Mouse (Mus musculus) hindbrain, embryonic 16.5 days (tissue): ENCODE measurements around the gene Adpgk. TPM values are rescaled to one million over a fixed set of nuclear protein-coding genes. Genes with fewer than 3 reads are reported as not detected.

Experiments
- ATAC-seq: fragments of 200-750 bp; cut with Nextera tagmentation; 2 replicates; pipeline ENCODE4 v1.8.0; 2017; ENCODE audit warnings: moderate TSS enrichment, moderate library complexity
- H3K27ac ChIP-seq: fragments of 300-500 bp; sonication (generic); 2 replicates; pipeline ENCODE4 v1.5.1; 2014; ENCODE audit warnings: low read depth, mild to moderate bottlenecking, control low read depth, low read length, moderate library complexity
- H3K27me3 ChIP-seq: fragments of 300-500 bp; sonication (generic); replicated peaks from 2 replicates; pipeline ENCODE4 v1.6.1; 2014; ENCODE audit warnings: low read length; ENCODE audit not compliant: control insufficient read depth, insufficient read depth
- H3K36me3 ChIP-seq: fragments of 300-500 bp; sonication (generic); 2 replicates; pipeline ENCODE4 v1.6.1; 2014; ENCODE audit warnings: mild to moderate bottlenecking, low read length, moderate library complexity, mixed read lengths; ENCODE audit not compliant: control insufficient read depth, insufficient read depth
- H3K4me1 ChIP-seq: fragments of 300-500 bp; sonication (generic); 2 replicates; pipeline ENCODE4 v1.6.1; 2014; ENCODE audit warnings: low read depth, low read length; ENCODE audit not compliant: control insufficient read depth, insufficient read depth
- H3K4me2 ChIP-seq: fragments of 300-500 bp; sonication (generic); 2 replicates; pipeline ENCODE4 v1.6.1; 2014; ENCODE audit warnings: mild to moderate bottlenecking, low read length, control low read depth, moderate library complexity
- H3K4me3 ChIP-seq: fragments of 300-500 bp; sonication (generic); 2 replicates; pipeline ENCODE4 v1.5.1; 2014; ENCODE audit warnings: mild to moderate bottlenecking, low read length, control low read depth, moderate library complexity
- H3K9ac ChIP-seq: fragments of 300-500 bp; sonication (generic); 2 replicates; pipeline ENCODE4 v1.6.1; 2014; ENCODE audit warnings: low read depth, mild to moderate bottlenecking, control low read depth, low read length, moderate library complexity
- H3K9me3 ChIP-seq: fragments of 300-500 bp; sonication (generic); 2 replicates; pipeline ENCODE4 v1.6.1; 2014; ENCODE audit warnings: mild to moderate bottlenecking, low read length, moderate library complexity; ENCODE audit not compliant: control insufficient read depth
- WGBS: fragments of 180-500 bp; shearing (Covaris S2); extraction: QIAGEN DNeasy Blood & Tissue Kit; methylation state at CpG from one replicate; pipeline ENCODE4 v1.1.7; 2014; 5-methylcytosine and 5-hydroxymethylcytosine counted together
- polyA plus RNA-seq: library from polyadenylated mRNA; unstranded; fragments of >200 nt; fragmentation: Nextera tagmentation; extraction: Ambion mirVana; gene quantifications from 2 replicates; pipeline ENCODE4 v1.2.1, GENCODE M21; 2015

Adpgk gene
- polyA plus RNA-seq, 1 experiment from 2014 or later, result 22.6 TPM

DNA sequence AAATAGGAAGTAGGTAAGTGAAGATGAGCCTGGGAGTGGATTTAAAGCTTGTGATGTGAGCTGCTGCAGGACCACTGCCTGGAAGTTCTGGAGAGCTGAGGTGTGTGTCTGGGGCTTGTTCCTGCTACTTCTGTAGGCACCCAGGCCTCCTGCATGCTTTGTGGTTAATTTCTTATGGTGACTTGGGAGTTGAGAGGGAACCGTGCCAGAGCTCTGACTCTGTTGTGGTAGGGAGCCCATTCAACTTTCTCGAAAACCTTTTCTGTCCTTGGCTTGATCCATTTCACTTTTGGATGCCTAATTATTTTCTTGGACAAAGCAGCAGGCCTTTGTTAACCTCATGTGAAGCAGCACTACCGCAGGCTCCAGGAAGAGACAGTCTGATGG lies 19.9 kb downstream of the Adpgk start:
- Histone ChIP-seq H3K9ac (no peak overlapping the region), H3K4me1 (no peaks in the 10 kb centered on the region)
- no peak for ATAC-seq

DNA sequence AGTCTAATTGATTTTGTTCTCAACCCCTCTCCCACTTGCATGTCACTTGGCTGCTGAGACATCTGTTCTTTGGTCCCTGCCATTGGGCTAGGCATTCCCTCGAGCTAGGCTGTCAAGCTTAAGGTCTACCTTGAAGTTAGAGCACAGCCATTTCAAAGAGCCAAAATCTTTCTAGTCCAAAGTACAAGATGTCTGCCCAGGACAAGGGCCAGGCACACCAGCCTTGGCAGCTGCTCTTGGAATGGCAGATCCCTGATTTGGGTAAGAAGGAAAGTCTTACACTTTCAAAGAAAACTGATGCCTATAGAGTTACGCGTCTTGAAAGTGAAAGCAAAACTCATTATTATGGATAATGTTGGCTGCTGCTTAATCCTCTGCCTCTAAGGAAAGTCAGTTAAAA lies 24.8 kb downstream of the Adpgk start:
- Histone ChIP-seq H3K4me1 (no peaks in the 10 kb centered on the region), H3K4me3 (no peak overlapping the region), H3K9me3 (no peaks in the 10 kb centered on the region), H3K27ac (no peak overlapping the region), H3K27me3 (no peaks in the 10 kb centered on the region), H3K9ac (no peak overlapping the region), H3K36me3 (peaks cover 13% of the 10 kb centered on the region), H3K4me2 (no peak overlapping the region)
- 91% methylated on average over 3 of the region's 3 CpGs for WGBS
- ATAC-seq, result no peak

More for the DNA sequence above, 19.9 kb downstream of the Adpgk start:
- peaks cover 18% of the 10 kb centered on the region for H3K36me3 ChIP-seq
- no peaks in the 10 kb centered on the region for H3K9me3 ChIP-seq
- H3K4me3 ChIP-seq, result no peak overlapping the region
- H3K27me3 ChIP-seq, result no peaks in the 10 kb centered on the region
- H3K4me2 ChIP-seq, result no peak overlapping the region
- WGBS, result 68% methylated on average over 3 of the region's 3 CpGs
- no peak overlapping the region for H3K27ac ChIP-seq

DNA sequence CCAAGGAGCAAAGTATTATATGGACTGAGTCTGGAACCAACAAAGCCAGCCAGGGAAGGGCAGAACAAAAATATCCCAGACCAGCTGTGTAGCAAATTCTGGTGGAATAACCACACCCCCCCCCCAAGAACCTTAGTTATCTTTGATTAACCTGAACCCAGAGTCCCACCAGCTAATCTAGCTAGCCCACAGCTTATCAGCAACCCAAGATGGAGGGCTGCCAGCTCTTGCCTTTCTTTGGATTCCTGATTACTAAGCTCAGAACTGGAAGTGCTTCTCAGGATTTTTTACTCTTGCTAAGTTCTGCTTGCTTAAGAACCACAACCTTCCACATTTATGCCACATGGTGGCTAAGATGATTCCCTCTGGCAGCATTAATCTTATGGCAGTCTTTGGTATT lies 33.0 kb downstream of the Adpgk start:
- H3K27ac ChIP-seq, result no peak overlapping the region
- H3K36me3 ChIP-seq, result peaks cover 32% of the 10 kb centered on the region
- H3K4me2 ChIP-seq, result no peak overlapping the region
- H3K9me3 ChIP-seq, result no peaks in the 10 kb centered on the region
- no peaks in the 10 kb centered on the region for H3K27me3 ChIP-seq
- no peaks in the 10 kb centered on the region for H3K4me1 ChIP-seq
- ATAC-seq, result no peak
- no peak overlapping the region for H3K4me3 ChIP-seq
- no peak overlapping the region for H3K9ac ChIP-seq

DNA sequence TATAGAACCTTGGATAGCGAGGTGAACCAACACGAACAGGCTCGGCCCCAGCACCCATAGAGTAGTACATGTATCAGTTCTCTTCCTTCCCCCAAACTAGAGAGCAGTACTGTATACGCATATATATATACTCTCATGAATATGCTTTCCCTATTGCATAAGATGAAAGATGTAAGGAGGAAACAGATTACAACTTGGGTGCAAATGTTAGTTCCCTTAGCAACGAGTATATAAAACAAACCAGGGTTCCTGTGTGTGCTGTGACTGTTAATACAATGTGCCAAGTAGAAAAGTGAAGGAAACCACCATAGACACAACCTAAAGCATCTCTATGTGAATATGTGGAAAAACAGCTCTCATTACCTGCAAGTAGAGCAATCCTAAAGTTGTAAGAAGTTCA lies 38.7 kb downstream of the Adpgk start:
- Histone ChIP-seq H3K4me2 (no peak overlapping the region), H3K9me3 (no peaks in the 10 kb centered on the region), H3K27ac (no peak overlapping the region), H3K27me3 (no peaks in the 10 kb centered on the region), H3K36me3 (peaks cover 26% of the 10 kb centered on the region), H3K9ac (no peak overlapping the region), H3K4me3 (no peak overlapping the region), H3K4me1 (no peaks in the 10 kb centered on the region)
- ATAC-seq, result no peak
- 97% methylated on average over 5 of the region's 5 CpGs for WGBS

DNA sequence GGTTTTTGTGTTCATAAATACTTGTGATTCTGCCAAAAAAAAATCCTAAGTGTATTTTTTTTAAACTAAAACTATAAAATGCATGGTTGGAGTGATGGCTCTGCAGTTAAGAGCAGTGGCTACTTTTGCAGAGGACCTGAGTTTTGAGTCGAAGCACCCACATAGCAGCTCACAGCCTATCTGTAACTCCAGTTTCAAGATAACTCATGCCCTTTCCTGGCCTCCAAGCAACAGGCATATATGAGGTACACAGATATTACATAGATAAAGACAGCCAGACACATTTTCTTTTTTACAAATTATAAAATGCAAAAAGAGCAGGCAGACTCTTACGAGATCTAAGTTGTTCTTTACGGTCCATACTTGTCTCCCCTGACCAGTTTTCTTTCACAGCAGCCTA lies 45.2 kb downstream of the Adpgk start:
- Histone ChIP-seq H3K36me3 (peaks cover 31% of the 10 kb centered on the region), H3K27me3 (no peaks in the 10 kb centered on the region), H3K9ac (no peak overlapping the region), H3K9me3 (no peaks in the 10 kb centered on the region), H3K27ac (no peak overlapping the region), H3K4me2 (no peak overlapping the region), H3K4me1 (no peaks in the 10 kb centered on the region), H3K4me3 (no peak overlapping the region)
- 94% methylated on average over 3 of the region's 3 CpGs for WGBS
- ATAC-seq, result no peak

DNA sequence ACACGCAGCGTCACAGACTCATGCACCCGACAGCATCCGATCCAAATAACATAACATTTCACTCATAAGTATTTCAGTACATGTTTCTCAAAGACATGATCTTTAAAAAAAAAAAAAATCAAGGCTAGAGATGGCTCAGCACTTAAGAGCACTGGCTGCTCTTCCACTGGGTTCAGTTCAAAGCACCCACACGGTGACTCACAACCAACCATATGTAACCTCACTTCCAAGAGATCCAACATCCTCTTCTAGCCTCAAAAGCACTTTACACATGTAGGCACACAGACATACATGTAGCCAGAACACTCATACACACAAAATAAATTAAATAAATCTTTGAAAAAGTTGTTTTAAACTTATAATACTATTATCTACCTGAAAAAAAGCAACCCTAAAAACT lies 46.5 kb downstream of the Adpgk start:
- no peak for ATAC-seq
- Histone ChIP-seq H3K4me1 (no peaks in the 10 kb centered on the region), H3K9me3 (no peaks in the 10 kb centered on the region), H3K36me3 (peaks cover 33% of the 10 kb centered on the region), H3K27ac (no peak overlapping the region), H3K27me3 (no peaks in the 10 kb centered on the region), H3K9ac (no peak overlapping the region), H3K4me3 (no peak overlapping the region), H3K4me2 (no peak overlapping the region)
- WGBS, result 98% methylated on average over 5 of the region's 5 CpGs

DNA sequence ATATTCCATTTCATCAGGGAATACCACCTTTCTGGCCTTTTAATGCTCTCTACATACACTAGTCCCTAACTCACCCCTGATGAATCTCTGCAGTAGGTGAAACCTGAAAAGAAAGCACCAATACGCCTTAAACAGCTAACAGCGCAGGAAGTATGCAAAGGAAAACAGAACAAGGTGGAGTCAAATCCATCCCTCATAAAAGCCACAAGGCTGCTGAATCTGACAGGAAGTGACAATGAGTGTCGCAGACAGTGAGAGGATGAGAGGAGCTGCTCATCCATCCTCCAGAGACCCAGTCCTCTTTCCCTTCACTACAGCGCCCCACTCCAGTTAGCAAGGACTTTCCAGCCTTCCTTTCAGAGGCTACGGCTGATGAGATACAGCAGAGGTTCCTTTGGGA lies 47.1 kb downstream of the Adpgk start:
- Histone ChIP-seq H3K4me3 (no peak overlapping the region), H3K27ac (no peak overlapping the region), H3K9me3 (no peaks in the 10 kb centered on the region), H3K27me3 (no peaks in the 10 kb centered on the region), H3K36me3 (peaks cover 29% of the 10 kb centered on the region), H3K4me2 (no peak overlapping the region), H3K4me1 (no peaks in the 10 kb centered on the region), H3K9ac (no peak overlapping the region)
- no peak for ATAC-seq
- WGBS, result 85% methylated on average over 5 of the region's 5 CpGs

DNA sequence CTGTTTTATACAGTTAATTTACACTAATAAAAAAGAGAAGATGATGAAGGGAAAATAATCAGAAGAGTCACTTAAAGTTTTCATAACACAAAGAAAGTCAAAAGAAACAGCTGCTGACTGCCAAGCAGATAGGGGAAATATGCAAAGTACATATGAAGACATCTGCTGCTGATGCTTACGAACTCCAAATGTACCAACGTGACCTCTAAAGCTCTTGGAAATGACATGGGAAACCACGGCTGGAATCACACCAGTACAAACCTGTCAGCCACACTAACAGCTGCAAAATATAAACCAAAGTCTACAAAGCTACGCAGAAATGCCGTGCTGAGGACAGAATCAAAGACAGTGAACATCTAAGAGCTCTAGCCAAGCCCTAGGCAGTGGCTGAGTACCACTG lies 47.7 kb downstream of the Adpgk start:
- WGBS, result 88% methylated on average over 5 of the region's 5 CpGs
- ATAC-seq, result no peak

DNA sequence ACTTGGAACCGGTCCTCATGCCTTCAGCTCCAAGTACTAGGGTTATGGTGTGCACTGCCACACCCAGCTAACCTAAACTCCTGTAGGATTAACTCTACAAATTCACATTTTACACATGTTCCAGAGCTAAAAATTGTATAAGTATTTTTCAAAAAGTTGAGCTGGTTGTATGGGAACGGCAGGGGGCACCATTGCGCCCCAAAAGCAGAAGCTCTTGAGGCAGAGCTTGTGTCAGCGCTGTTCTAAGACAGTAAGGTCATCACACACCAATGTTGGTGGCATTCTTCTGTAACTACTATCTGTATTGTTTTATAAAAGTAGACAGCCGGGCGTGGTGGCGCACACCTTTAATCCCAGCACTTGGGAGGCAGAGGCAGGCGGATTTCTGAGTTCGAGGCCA lies 48.6 kb downstream of the Adpgk start:
- Histone ChIP-seq H3K4me1 (no peaks in the 10 kb centered on the region), H3K9ac (no peak overlapping the region), H3K27me3 (no peaks in the 10 kb centered on the region), H3K27ac (no peak overlapping the region), H3K9me3 (no peaks in the 10 kb centered on the region), H3K4me3 (no peak overlapping the region), H3K36me3 (peaks cover 29% of the 10 kb centered on the region), H3K4me2 (no peak overlapping the region)
- no peak for ATAC-seq
- 91% methylated on average over 8 of the region's 9 CpGs for WGBS

More for the DNA sequence above, 47.7 kb downstream of the Adpgk start:
- Histone ChIP-seq H3K27ac (no peak overlapping the region), H3K9me3 (no peaks in the 10 kb centered on the region), H3K27me3 (no peaks in the 10 kb centered on the region), H3K4me3 (no peak overlapping the region), H3K36me3 (peaks cover 29% of the 10 kb centered on the region), H3K9ac (no peak overlapping the region), H3K4me2 (no peak overlapping the region), H3K4me1 (no peaks in the 10 kb centered on the region)

DNA sequence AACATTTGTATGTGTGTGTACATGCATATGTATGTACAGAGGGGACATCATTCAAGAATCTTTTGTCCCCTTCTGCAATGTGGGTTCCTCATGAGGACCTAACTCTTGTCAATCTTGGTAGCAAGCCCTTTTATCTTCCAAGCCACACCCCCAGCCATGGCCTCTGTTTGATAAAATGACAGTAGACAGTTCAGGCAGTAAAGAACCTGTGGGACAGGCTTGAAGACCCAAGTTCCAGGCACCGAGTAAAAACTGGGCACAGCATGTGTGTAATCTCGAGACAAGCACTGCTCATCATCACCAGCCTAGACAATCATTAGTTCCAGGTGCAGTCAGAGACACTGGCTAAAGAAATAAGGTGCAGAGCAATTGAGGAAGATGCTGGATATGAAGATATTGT lies 54.8 kb downstream of the Adpgk start:
- Histone ChIP-seq H3K9ac (no peak overlapping the region), H3K9me3 (no peaks in the 10 kb centered on the region), H3K4me1 (no peaks in the 10 kb centered on the region), H3K27me3 (no peaks in the 10 kb centered on the region), H3K27ac (no peak overlapping the region), H3K4me2 (no peak overlapping the region), H3K4me3 (no peak overlapping the region), H3K36me3 (peaks cover 16% of the 10 kb centered on the region)
- WGBS, result 84% methylated on average over 2 of the region's 2 CpGs
- no peak for ATAC-seq
